Mouse (Mus musculus): ENCODE measurements around the gene Nup160. TPM values are rescaled to one million over a fixed set of nuclear protein-coding genes. Genes with fewer than 3 reads are reported as not detected.
A peak's percentile ranks its signal among the peaks of the same experiment; 100 is the strongest.

Nup160 gene
- polyA plus RNA-seq, 1 experiment from 2014 or later = 45.6 TPM

DNA sequence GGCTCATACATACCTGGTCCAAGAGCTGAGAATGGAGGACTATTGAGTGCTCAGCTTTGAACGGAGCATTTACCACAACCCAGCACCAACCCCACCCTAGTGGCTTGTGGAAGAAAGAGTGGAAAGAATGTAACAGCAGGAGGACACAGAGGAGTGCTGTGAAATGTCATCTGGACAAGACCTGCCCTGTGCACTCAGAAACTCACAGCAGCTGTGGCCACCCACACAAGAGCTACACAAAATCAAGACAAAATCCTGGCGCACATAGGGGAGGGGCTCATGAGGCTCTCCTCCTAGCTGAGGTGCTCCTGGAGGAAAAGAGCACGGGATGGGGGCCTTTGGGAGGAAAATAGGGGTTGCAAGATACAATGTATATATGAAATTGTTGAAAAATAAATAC is 17.4 kb upstream of the Nup160 start:
- Histone ChIP-seq H3K4me2 (replicated peaks; ENCODE audit: low read depth, low read length) (no peak overlapping the region), H3K9me3 (ENCODE audit: low read length) (no peaks in the 10 kb centered on the region), H3K4me3 (ENCODE audit: low read length) (no peak overlapping the region), H3K27ac (ENCODE audit: low read length) (no peak overlapping the region), H3K4me1 (ENCODE audit: insufficient read depth, low read length) (no peaks in the 10 kb centered on the region), H3K9ac (replicated peaks; ENCODE audit: low read length) (no peak overlapping the region), H3K27me3 (ENCODE audit: insufficient read depth, low read length) (no peaks in the 10 kb centered on the region), H3K36me3 (ENCODE audit: insufficient read depth, low read length) (no peaks in the 10 kb centered on the region)
- WGBS = 86% methylated on average over 3 of the region's 3 CpGs
- no peak for ATAC-seq (ENCODE audit: low FRiP score, low TSS enrichment)

- WGBS = 87% methylated on average over 1 of the region's 1 CpGs
- H3K9ac ChIP-seq (replicated peaks; ENCODE audit: low read length) = no peak overlapping the region
- H3K4me2 ChIP-seq (replicated peaks; ENCODE audit: low read depth, low read length) = no peak overlapping the region
- no peaks in the 10 kb centered on the region for H3K4me1 ChIP-seq (ENCODE audit: insufficient read depth, low read length)
- H3K27me3 ChIP-seq (ENCODE audit: insufficient read depth, low read length) = no peaks in the 10 kb centered on the region
- no peaks in the 10 kb centered on the region for H3K36me3 ChIP-seq (ENCODE audit: insufficient read depth, low read length)
- H3K4me3 ChIP-seq (ENCODE audit: low read length) = no peak overlapping the region
- H3K9me3 ChIP-seq (ENCODE audit: low read length) = no peaks in the 10 kb centered on the region
- ATAC-seq (ENCODE audit: low FRiP score, low TSS enrichment) = no peak
- no peak overlapping the region for H3K27ac ChIP-seq (ENCODE audit: low read length)
Observed at GRCm38 (mm10) chr2:90660947-90661346, 16.1 kb upstream of the Nup160 start.

DNA sequence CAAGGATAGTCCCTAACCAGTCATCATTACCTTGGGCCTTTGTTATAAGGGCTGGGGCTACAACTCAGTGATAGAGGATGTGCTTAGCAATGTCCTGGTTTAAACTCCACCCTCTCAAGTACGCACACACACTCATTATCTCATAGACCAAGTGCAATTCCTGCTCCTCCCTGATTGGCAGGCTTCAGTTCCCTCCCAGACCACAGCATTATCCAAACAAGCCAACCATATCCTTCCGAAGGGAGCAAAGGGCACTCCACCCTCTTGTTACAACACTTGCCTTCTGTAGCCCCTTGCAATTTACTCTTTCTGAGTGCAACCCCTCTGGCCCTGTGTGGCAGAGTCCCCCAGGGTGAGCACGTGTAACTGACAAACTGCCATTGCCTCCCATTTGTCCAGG is 15.6 kb upstream of the Nup160 start:
- no peaks in the 10 kb centered on the region for H3K27me3 ChIP-seq (ENCODE audit: insufficient read depth, low read length)
- ATAC-seq (ENCODE audit: low FRiP score, low TSS enrichment) = peak; percentile 54; the same call in 1 of the 2 replicates
- H3K4me1 ChIP-seq (ENCODE audit: insufficient read depth, low read length) = no peaks in the 10 kb centered on the region
- H3K9ac ChIP-seq (replicated peaks; ENCODE audit: low read length) = no peak overlapping the region
- WGBS = 21% methylated on average over 3 of the region's 3 CpGs
- H3K4me3 ChIP-seq (ENCODE audit: low read length) = no peak overlapping the region
- no peak overlapping the region for H3K27ac ChIP-seq (ENCODE audit: low read length)
- no peak overlapping the region for H3K4me2 ChIP-seq (replicated peaks; ENCODE audit: low read depth, low read length)
- H3K36me3 ChIP-seq (ENCODE audit: insufficient read depth, low read length) = no peaks in the 10 kb centered on the region
- no peaks in the 10 kb centered on the region for H3K9me3 ChIP-seq (ENCODE audit: low read length)

DNA sequence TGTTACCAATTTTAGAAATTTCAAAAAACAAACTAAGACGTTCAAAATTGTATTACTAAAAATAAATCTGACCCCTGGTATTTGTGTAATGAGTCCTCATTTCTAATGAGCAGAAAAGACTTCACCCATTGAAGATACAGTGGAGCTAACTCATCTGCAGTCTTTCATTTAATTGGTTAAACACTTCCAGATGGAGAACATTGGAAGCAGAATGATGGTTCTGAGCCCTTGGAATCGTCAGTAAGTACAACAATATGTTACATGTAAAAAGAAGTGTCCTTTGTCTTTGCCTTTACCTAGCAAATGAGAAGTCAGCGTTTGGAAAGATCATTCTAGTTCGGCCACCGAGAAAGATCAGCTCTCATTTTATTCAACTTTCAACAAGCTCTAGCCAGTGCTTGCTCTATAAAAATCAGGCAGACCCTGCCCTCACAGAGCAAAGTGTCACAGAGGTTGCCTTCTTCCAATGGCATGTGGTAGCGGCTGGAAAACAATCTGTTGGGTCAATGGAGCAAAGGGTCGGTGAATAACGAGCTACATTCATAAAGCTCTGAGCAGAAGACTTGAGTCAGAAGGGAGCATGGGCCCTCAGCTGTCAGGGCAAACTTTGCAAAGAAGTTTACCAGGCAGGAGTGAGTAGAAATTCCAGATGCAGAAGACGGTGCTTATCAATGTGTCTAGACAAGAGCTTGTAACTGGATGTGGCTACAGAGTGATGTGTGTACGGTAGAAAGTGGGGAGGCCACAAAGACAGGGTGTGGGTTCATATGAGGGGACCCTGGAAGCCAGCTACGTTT is 10.2 kb upstream of the Nup160 start:
- WGBS = 57% methylated on average over 11 of the region's 11 CpGs
- ATAC-seq (ENCODE audit: low FRiP score, low TSS enrichment) = peak; percentile 19; the same call in 1 of the 2 replicates
- no peak overlapping the region for H3K27ac ChIP-seq (ENCODE audit: low read length)

GRCm38 (mm10) chr2:90667388-90668265 is 9.4 kb upstream of the Nup160 start:
- peak overlapping the region; percentile 51 for H3K4me2 ChIP-seq (replicated peaks; ENCODE audit: low read depth, low read length)
- peaks cover 14% of the 10 kb centered on the region for H3K4me1 ChIP-seq (ENCODE audit: insufficient read depth, low read length)
- ATAC-seq (ENCODE audit: low FRiP score, low TSS enrichment) = peak; percentile 88
- H3K36me3 ChIP-seq (ENCODE audit: insufficient read depth, low read length) = no peaks in the 10 kb centered on the region
- peaks cover 3% of the 10 kb centered on the region for H3K9me3 ChIP-seq (ENCODE audit: low read length)
- peak overlapping the region; percentile 22 for H3K4me3 ChIP-seq (ENCODE audit: low read length)
- peak overlapping the region; percentile 14; the same call in 1 of the 2 replicates for H3K9ac ChIP-seq (replicated peaks; ENCODE audit: low read length)
- whole genome bisulfite sequencing = 19% methylated on average over 21 of the region's 21 CpGs
- H3K27ac ChIP-seq (ENCODE audit: low read length) = no peak overlapping the region
- no peaks in the 10 kb centered on the region for H3K27me3 ChIP-seq (ENCODE audit: insufficient read depth, low read length)

More for the DNA sequence above, 10.2 kb upstream of the Nup160 start:
- Histone ChIP-seq H3K9me3 (ENCODE audit: low read length) (peaks cover 3% of the 10 kb centered on the region), H3K27me3 (ENCODE audit: insufficient read depth, low read length) (no peaks in the 10 kb centered on the region), H3K36me3 (ENCODE audit: insufficient read depth, low read length) (no peaks in the 10 kb centered on the region), H3K9ac (replicated peaks; ENCODE audit: low read length) (no peak overlapping the region), H3K4me1 (ENCODE audit: insufficient read depth, low read length) (peaks cover 14% of the 10 kb centered on the region), H3K4me2 (replicated peaks; ENCODE audit: low read depth, low read length) (no peak overlapping the region), H3K4me3 (ENCODE audit: low read length) (no peak overlapping the region)

DNA sequence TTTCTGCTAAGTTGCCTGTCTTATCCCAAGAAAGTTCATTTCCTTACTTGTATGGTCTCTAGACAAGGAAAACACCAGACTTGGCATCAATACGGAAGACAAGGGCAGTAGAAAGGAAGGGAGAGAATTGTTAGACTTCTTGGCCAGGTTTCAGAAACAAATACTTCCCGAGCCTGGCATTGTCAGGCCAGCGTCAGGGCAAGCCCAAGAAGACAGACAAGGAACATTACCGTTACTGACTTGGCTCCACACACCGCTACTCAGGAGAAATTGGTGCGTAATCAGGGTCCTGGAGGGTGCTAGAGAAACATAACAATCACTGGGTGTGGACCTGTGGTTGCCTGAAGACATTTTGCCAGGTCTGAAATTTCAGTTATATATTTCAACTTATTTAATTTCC is 6.7 kb upstream of the Nup160 start:
- no peaks in the 10 kb centered on the region for H3K36me3 ChIP-seq (ENCODE audit: insufficient read depth, low read length)
- H3K27ac ChIP-seq (ENCODE audit: low read length) = no peak overlapping the region
- H3K27me3 ChIP-seq (ENCODE audit: insufficient read depth, low read length) = no peaks in the 10 kb centered on the region
- no peak for ATAC-seq (ENCODE audit: low FRiP score, low TSS enrichment)
- no peak overlapping the region for H3K4me2 ChIP-seq (replicated peaks; ENCODE audit: low read depth, low read length)
- 87% methylated on average over 6 of the region's 6 CpGs for WGBS
- H3K9ac ChIP-seq (replicated peaks; ENCODE audit: low read length) = no peak overlapping the region
- peaks cover 14% of the 10 kb centered on the region for H3K4me1 ChIP-seq (ENCODE audit: insufficient read depth, low read length)
- H3K9me3 ChIP-seq (ENCODE audit: low read length) = peaks cover 3% of the 10 kb centered on the region
- H3K4me3 ChIP-seq (ENCODE audit: low read length) = no peak overlapping the region

DNA sequence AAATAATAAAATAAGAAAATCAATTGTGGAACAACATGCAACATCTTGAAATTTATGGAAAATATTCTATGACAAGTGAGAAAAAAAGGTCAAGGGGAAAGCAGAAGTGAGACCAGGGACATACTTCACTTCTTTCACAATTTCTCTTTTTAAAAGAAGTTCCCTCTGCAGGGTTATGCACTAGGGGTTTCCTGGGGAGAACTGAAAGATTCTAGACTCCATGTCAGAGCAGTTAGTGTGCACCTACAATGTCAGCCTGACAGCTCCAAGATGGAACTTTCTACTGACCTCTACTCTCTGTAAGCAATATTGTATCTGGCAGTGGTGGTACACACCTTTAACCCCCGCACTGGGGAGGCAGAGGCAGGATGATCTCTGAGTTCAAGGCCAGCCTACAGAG is 3.7 kb upstream of the Nup160 start:
- H3K4me3 ChIP-seq (ENCODE audit: low read length) = no peak overlapping the region
- H3K9me3 ChIP-seq (ENCODE audit: low read length) = peaks cover 3% of the 10 kb centered on the region
- H3K4me1 ChIP-seq (ENCODE audit: insufficient read depth, low read length) = peaks cover under 1% of the 10 kb centered on the region; the same call in 1 of the 2 replicates
- H3K36me3 ChIP-seq (ENCODE audit: insufficient read depth, low read length) = no peaks in the 10 kb centered on the region
- ATAC-seq (ENCODE audit: low FRiP score, low TSS enrichment) = no peak
- H3K4me2 ChIP-seq (replicated peaks; ENCODE audit: low read depth, low read length) = no peak overlapping the region
- WGBS = 94% methylated on average over 1 of the region's 1 CpGs
- H3K27me3 ChIP-seq (ENCODE audit: insufficient read depth, low read length) = no peaks in the 10 kb centered on the region
- no peak overlapping the region for H3K27ac ChIP-seq (ENCODE audit: low read length)
- no peak overlapping the region for H3K9ac ChIP-seq (replicated peaks; ENCODE audit: low read length)

DNA sequence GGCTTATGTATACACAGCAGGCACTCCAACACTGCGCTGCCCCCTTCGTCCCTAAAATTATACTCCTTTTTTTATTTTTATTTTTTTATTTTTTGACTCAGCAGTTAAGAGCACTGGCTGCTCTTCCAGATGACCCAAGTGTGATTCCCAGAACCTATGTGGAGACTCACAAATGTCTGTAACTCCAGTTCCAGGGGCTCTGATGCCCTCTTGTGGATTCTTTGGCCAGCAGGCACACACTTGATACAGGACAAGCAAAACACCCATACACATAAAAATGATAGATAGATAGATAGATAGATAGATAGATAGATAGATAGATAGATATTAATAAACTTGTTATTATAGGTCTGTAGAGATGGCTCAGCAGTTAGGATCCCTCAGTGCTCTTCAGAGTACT is 2.5 kb upstream of the Nup160 start:
- Histone ChIP-seq H3K9ac (replicated peaks; ENCODE audit: low read length) (no peak overlapping the region), H3K4me2 (replicated peaks; ENCODE audit: low read depth, low read length) (no peak overlapping the region), H3K4me3 (ENCODE audit: low read length) (no peak overlapping the region), H3K9me3 (ENCODE audit: low read length) (peaks cover 3% of the 10 kb centered on the region), H3K36me3 (ENCODE audit: insufficient read depth, low read length) (no peaks in the 10 kb centered on the region), H3K27me3 (ENCODE audit: insufficient read depth, low read length) (no peaks in the 10 kb centered on the region), H3K4me1 (ENCODE audit: insufficient read depth, low read length) (peaks cover 4% of the 10 kb centered on the region; the same call in 1 of the 2 replicates), H3K27ac (ENCODE audit: low read length) (no peak overlapping the region)
- WGBS = 90% methylated on average over 2 of the region's 2 CpGs
- ATAC-seq (ENCODE audit: low FRiP score, low TSS enrichment) = no peak

DNA sequence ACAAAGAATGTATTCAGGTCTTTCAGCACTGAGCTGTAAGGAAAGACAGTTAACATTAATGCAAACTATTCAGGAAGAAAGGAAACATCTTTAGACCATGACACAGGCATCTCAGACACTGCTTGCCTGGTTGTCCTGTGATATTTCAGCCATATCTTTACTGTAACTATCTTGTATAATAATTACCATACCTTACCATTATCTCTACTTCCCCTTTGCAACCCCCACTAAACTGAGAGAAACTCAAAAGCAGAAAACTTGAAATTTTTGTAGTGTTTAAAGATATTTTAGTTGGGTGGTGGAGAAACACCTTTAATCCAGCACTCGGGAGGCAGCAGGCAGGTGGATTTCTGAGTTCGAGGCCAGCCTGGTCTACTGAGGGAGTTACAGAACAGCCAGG is 1.5 kb upstream of the Nup160 start:
- Histone ChIP-seq H3K4me1 (ENCODE audit: insufficient read depth, low read length) (peaks cover 13% of the 10 kb centered on the region), H3K36me3 (ENCODE audit: insufficient read depth, low read length) (no peaks in the 10 kb centered on the region), H3K9me3 (ENCODE audit: low read length) (no peaks in the 10 kb centered on the region), H3K4me3 (ENCODE audit: low read length) (no peak overlapping the region), H3K9ac (replicated peaks; ENCODE audit: low read length) (no peak overlapping the region), H3K4me2 (replicated peaks; ENCODE audit: low read depth, low read length) (no peak overlapping the region), H3K27me3 (ENCODE audit: insufficient read depth, low read length) (no peaks in the 10 kb centered on the region), H3K27ac (ENCODE audit: low read length) (no peak overlapping the region)
- no peak for ATAC-seq (ENCODE audit: low FRiP score, low TSS enrichment)
- 92% methylated on average over 2 of the region's 2 CpGs for WGBS
